Mouse (Mus musculus): ENCODE data around the gene Mpp6. TPM values are rescaled to one million over a fixed set of nuclear protein-coding genes. Genes with fewer than 3 reads are reported as not detected.

Gene Mpp6
- 10 to 100 TPM; 27.0 to 31.2 TPM for total RNA-seq (2023)

GRCm38 (mm10) chr6:50109757-50110378 is at the start of gene Mpp6:
Gene Mpp6, plus strand, starts transcription at chr6:50110241.

Other genes starting within 250 kb of the Mpp6 start
- gene Gsdme, start 153.6 kb downstream of the Mpp6 start, total RNA-seq (2023) = 10 to 100 TPM; 97.2 to 99.2 TPM